Mouse (Mus musculus) ES-Bruce4 (cell line): ENCODE measurements around the gene Ash1l.

ENCODE experiments used
- CTCF ChIP-seq: IDR thresholded peaks from one replicate; pipeline ENCODE4 v1.8.1; 2011; ENCODE audit warnings: low read depth, low read length
- POLR2A ChIP-seq: IDR thresholded peaks from one replicate; pipeline ENCODE4 v1.8.1; 2011; ENCODE audit warnings: low read length; ENCODE audit not compliant: insufficient read depth

GRCm38 (mm10) chr3:89100811-89101210, 150.4 kb downstream of the Ash1l start, which contains the start of gene Gm43738:
- no peak for TF ChIP-seq CTCF
- TF ChIP-seq POLR2A = no peak
